Mouse (Mus musculus): ENCODE measurements at regions not wholly inside any gene's neighbourhood (a gene's known extent, or its start where the extent isn't known, plus 50 kb on each side); places are given as distances from the start of the nearest gene placed in this dataset.

- Histone ChIP-seq H3K4me1 (peaks cover 8% of the 10 kb centered on the region), H3K27me3 (ENCODE audit: low read depth, poor library complexity, severe bottlenecking) (no peaks in the 10 kb centered on the region), H3K27ac (replicated peaks) (no peak overlapping the region), H3K9me3 (replicated peaks) (no peaks in the 10 kb centered on the region), H3K36me3 (no peaks in the 10 kb centered on the region), H3K4me3 (no peak overlapping the region)
- DNase-seq (ENCODE audit: low spot score), result no peak
- 73% methylated on average over 3 of the region's 3 CpGs for WGBS
Measured at GRCm38 (mm10) chr5:64435491-64435890, 279.4 kb downstream of the Tbc1d1 start.

DNA sequence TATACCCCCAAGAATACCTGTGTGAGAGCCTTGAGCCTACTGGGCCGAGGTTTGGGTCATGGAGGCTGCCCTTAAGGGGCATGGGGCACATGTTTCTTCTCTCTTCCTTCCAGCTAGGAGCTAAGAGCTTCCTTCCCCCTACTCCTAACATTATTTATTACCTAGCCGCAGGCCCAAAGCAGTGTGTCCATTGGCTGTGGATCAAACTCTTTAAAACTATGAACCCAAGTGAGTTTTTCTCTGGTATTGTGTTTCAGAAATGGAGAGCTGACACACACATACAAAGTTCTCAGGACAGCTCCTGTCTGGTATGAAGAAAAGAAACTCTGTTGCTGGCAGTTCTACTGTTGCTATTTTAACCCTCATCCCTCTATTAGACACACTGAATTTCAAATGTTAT lies 279.9 kb downstream of the Tbc1d1 start:
- H3K36me3 ChIP-seq, result no peaks in the 10 kb centered on the region
- H3K4me3 ChIP-seq, result no peak overlapping the region
- no peak overlapping the region for H3K27ac ChIP-seq (replicated peaks)
- H3K4me1 ChIP-seq, result peaks cover 8% of the 10 kb centered on the region
- no peak for DNase-seq (ENCODE audit: low spot score)
- WGBS, result 88% methylated on average over 2 of the region's 2 CpGs
- H3K9me3 ChIP-seq (replicated peaks), result no peaks in the 10 kb centered on the region
- no peaks in the 10 kb centered on the region for H3K27me3 ChIP-seq (ENCODE audit: low read depth, poor library complexity, severe bottlenecking)

DNA sequence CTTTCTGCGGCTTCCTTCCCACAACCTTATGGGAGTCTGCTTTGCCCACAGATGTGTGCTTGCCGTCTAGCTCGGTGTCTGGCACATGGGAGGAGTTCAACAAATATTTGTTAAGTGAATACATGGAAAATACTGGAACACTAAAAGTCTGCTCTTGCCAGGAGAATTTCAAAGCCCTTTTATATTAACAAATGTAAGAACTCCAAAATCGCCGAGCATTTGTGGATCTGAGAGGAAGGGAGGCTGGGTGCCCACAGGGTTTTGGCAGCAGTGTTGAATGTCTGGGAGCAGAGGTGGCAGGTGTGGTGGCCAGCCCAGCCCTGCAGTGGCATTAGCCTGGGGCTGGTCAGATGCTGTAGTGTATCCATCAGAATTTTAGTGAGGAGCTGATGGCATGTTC lies 281.6 kb downstream of the Tbc1d1 start:
- 85% methylated on average over 5 of the region's 5 CpGs for WGBS
- Histone ChIP-seq H3K4me3 (no peak overlapping the region), H3K36me3 (no peaks in the 10 kb centered on the region), H3K27me3 (ENCODE audit: low read depth, poor library complexity, severe bottlenecking) (no peaks in the 10 kb centered on the region), H3K27ac (replicated peaks) (0 out of 2 replicates have a peak overlapping the region, but pooled peaks have one; percentile 28), H3K4me1 (peaks cover 8% of the 10 kb centered on the region), H3K9me3 (replicated peaks) (no peaks in the 10 kb centered on the region)
- no peak for DNase-seq (ENCODE audit: low spot score)

DNA sequence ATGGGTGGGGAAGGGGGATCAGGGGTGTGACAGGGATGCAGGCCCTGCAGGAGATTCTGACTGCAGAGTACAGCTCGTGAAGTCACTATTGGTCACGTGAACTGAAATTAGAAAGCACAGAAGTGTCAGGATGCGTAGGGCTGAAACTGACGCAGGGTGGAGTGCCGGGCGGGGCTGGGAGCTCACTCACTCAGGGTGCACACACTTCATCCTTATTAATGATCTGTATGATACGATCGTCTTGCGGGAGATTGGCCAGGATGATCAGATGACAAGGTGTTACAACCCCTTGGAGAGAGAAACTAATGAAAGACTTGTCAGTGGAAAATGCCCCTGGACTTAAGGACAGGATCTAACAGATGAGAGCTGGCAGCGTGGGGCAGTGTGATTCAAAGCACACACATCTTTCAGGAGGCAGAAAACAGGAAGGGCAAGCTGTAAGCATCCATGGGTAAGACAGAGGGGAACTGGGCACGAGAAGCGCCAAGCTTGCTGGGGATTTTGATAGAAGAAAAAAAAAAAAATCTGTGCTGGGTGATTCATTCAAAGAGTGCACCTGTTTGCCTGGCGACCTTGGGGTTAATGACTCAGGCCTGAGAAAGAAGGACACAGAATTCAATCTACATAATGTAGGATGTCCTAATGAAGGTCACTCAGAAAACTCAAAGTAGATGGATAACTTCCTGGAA lies 282.5 kb downstream of the Tbc1d1 start:
- Histone ChIP-seq H3K27ac (replicated peaks) (peak overlapping the region; percentile 28; the same call in 1 of the 2 replicates), H3K36me3 (no peaks in the 10 kb centered on the region), H3K9me3 (replicated peaks) (no peaks in the 10 kb centered on the region), H3K4me3 (no peak overlapping the region), H3K27me3 (ENCODE audit: low read depth, poor library complexity, severe bottlenecking) (no peaks in the 10 kb centered on the region), H3K4me1 (peaks cover 8% of the 10 kb centered on the region)
- WGBS, result 86% methylated on average over 13 of the region's 13 CpGs
- DNase-seq (ENCODE audit: low spot score), result no peak

DNA sequence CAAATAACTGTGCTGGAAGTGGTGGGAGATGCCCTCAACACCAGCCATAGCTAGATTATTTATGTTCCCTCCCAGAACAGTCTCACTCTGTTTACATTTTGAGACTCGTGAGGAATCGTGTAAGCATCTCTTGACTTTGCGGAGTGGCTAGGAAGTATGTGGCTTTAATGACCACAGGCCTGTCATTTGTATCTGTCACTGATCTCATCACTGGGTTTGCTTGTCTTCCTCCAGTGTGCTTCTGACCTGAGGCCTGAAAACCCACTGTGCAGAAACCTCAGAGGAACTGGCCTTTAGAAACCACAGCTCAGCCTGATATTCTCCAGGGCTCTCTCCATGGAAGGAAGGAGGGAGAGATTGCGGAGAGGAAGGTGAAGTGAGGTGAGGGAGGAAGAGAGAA lies 291.7 kb downstream of the Tbc1d1 start:
- Histone ChIP-seq H3K4me3 (no peak overlapping the region), H3K27me3 (ENCODE audit: low read depth, poor library complexity, severe bottlenecking) (no peaks in the 10 kb centered on the region), H3K4me1 (no peaks in the 10 kb centered on the region), H3K36me3 (no peaks in the 10 kb centered on the region), H3K27ac (replicated peaks) (no peak overlapping the region), H3K9me3 (replicated peaks) (no peaks in the 10 kb centered on the region)
- DNase-seq (ENCODE audit: low spot score), result no peak
- 79% methylated on average over 4 of the region's 4 CpGs for WGBS

DNA sequence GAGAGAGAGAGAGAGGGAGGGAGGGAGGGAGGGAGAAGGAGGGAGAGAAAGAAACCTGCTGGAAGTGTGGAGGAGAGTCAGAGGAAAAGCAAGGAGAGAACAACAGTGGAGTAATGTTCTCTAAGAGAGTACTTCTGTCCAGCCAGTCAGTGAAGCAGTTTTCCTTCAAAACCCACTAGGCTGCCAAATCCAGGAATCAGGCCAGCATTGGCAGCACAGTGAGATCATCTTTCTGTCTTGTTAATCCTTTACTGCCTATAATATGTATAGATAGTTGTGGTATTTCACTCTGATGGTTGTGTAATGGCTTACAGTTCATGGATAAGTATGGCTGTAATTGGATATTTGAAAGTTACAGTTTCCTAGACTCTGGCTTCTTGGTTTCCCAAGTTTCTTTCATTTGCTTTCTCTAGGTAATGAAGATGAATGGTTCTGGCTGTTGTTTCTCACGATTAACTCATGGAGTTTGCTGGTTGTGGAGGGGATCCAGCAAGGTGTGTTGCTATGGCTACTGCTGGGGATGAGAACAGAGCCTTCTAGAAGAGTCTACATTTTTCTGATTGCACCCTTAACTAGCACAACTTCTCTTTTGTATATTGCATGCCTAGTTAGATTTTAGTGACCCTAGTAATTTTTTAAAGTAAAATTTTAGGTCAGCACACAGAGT lies 296.7 kb downstream of the Tbc1d1 start:
- no peak overlapping the region for H3K27ac ChIP-seq (replicated peaks)
- H3K9me3 ChIP-seq (replicated peaks), result no peaks in the 10 kb centered on the region
- no peak overlapping the region for H3K4me3 ChIP-seq
- DNase-seq (ENCODE audit: low spot score), result no peak
- H3K4me1 ChIP-seq, result peaks cover 7% of the 10 kb centered on the region
- no peaks in the 10 kb centered on the region for H3K27me3 ChIP-seq (ENCODE audit: low read depth, poor library complexity, severe bottlenecking)
- WGBS, result 43% methylated on average over 1 of the region's 1 CpGs
- H3K36me3 ChIP-seq, result no peaks in the 10 kb centered on the region

- H3K9me3 ChIP-seq (replicated peaks), result no peaks in the 10 kb centered on the region
- H3K27ac ChIP-seq (replicated peaks), result no peak overlapping the region
- H3K27me3 ChIP-seq (ENCODE audit: low read depth, poor library complexity, severe bottlenecking), result no peaks in the 10 kb centered on the region
- DNase-seq (ENCODE audit: low spot score), result no peak
- no peak overlapping the region for H3K4me3 ChIP-seq
- no peaks in the 10 kb centered on the region for H3K36me3 ChIP-seq
- H3K4me1 ChIP-seq, result peaks cover 14% of the 10 kb centered on the region
- WGBS, result 90% methylated on average over 5 of the region's 5 CpGs
Measured at GRCm38 (mm10) chr5:64459807-64460206, 303.7 kb downstream of the Tbc1d1 start.

DNA sequence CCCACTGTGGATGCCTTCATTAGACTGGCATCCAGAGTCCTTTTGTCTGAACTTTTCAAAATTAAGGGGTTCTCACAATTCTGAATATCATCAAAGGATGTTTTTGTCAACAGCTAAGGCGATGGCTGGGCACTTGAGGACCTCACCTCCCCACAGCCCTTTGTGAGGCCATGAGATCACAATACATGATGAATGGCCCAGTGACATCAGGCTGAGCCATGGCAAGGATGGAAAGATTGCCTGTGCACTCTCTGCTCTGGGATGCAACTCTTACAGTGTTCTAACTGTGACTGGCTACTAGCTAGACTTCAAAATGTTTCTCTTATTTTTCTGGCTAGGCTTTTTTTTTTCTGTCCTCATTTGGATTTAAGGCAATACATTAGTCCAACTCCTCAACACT lies 304.8 kb downstream of the Tbc1d1 start:
- WGBS, result 84% methylated on average over 1 of the region's 1 CpGs
- no peak overlapping the region for H3K4me3 ChIP-seq
- no peak for DNase-seq (ENCODE audit: low spot score)
- no peaks in the 10 kb centered on the region for H3K9me3 ChIP-seq (replicated peaks)
- H3K4me1 ChIP-seq, result peaks cover 14% of the 10 kb centered on the region
- H3K27me3 ChIP-seq (ENCODE audit: low read depth, poor library complexity, severe bottlenecking), result no peaks in the 10 kb centered on the region
- no peaks in the 10 kb centered on the region for H3K36me3 ChIP-seq
- H3K27ac ChIP-seq (replicated peaks), result no peak overlapping the region

GRCm38 (mm10) chr5:64461592-64461991 lies 305.5 kb downstream of the Tbc1d1 start:
- peaks cover 14% of the 10 kb centered on the region for H3K4me1 ChIP-seq
- no peaks in the 10 kb centered on the region for H3K9me3 ChIP-seq (replicated peaks)
- no peaks in the 10 kb centered on the region for H3K36me3 ChIP-seq
- H3K4me3 ChIP-seq, result no peak overlapping the region
- H3K27ac ChIP-seq (replicated peaks), result no peak overlapping the region
- no peak for DNase-seq (ENCODE audit: low spot score)
- whole genome bisulfite sequencing, result 92% methylated on average over 4 of the region's 4 CpGs
- no peaks in the 10 kb centered on the region for H3K27me3 ChIP-seq (ENCODE audit: low read depth, poor library complexity, severe bottlenecking)

DNA sequence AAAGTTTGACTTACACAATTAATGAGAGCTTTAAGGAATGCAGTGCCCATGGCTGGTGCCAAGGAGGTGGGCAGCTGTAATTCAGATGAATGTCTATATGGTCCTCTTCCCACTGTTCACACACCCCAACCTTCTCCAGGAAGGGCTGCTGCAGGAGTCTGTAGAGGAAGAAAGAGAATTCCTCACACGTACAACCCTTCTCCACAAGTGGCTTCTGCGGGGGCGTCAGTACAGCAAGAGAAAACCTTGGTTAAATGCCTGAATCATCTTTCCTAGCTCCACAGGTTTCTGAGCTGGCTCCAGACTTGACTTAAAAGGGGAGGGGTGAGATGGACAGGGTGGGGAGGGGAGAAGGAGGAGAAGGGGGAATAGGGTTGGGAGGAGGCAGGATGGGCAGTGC lies 306.3 kb downstream of the Tbc1d1 start:
- Histone ChIP-seq H3K9me3 (replicated peaks) (no peaks in the 10 kb centered on the region), H3K4me3 (no peak overlapping the region), H3K4me1 (peaks cover 14% of the 10 kb centered on the region), H3K27ac (replicated peaks) (no peak overlapping the region), H3K36me3 (no peaks in the 10 kb centered on the region), H3K27me3 (ENCODE audit: low read depth, poor library complexity, severe bottlenecking) (no peaks in the 10 kb centered on the region)
- no peak for DNase-seq (ENCODE audit: low spot score)
- 76% methylated on average over 3 of the region's 3 CpGs for whole genome bisulfite sequencing

DNA sequence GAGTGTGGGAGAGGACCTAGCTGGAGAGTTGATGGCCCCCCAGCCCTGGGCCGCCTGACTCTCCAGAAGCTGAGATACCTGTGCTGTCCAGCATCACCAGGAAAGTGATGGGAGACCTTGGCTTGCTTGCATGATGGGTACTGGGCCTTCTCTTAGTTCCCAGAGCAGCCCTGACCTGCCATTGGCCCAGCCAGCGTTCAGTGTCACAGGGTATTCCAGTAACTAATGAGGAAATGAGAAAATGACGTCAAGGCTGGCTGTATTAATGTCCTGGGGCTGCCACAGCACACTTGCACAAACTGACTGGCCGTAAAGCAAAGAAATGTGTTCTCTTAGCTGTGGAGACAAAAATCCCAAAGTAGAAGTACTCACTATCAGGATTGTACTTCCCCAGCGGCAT lies 307.5 kb downstream of the Tbc1d1 start:
- 87% methylated on average over 5 of the region's 5 CpGs for WGBS
- no peaks in the 10 kb centered on the region for H3K36me3 ChIP-seq
- no peak overlapping the region for H3K27ac ChIP-seq (replicated peaks)
- no peak overlapping the region for H3K4me3 ChIP-seq
- H3K27me3 ChIP-seq (ENCODE audit: low read depth, poor library complexity, severe bottlenecking), result no peaks in the 10 kb centered on the region
- DNase-seq (ENCODE audit: low spot score), result no peak
- H3K4me1 ChIP-seq, result peaks cover 14% of the 10 kb centered on the region
- H3K9me3 ChIP-seq (replicated peaks), result no peaks in the 10 kb centered on the region

DNA sequence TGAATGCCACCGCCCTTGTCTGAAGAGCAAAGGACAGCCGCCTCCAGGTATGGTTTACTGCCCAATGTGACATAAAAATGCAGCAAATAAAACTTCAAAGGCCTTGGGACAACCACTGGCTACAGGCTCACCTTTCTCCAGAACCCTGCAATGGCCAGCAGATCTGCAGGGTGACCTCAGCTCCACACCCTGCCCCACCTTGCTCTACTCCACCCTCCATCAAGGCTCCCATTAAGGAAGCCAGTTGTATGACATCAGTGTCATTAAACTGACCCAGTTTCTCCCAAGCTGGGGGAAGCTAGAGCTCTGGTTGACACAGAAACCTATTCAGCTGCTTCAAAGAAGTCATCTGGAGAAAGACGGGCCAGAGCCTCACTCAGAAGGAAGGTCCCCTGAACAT lies 310.2 kb downstream of the Tbc1d1 start:
- DNase-seq (ENCODE audit: low spot score), result no peak
- Histone ChIP-seq H3K27ac (replicated peaks) (no peak overlapping the region), H3K4me3 (no peak overlapping the region), H3K36me3 (no peaks in the 10 kb centered on the region), H3K9me3 (replicated peaks) (no peaks in the 10 kb centered on the region), H3K4me1 (peaks cover 10% of the 10 kb centered on the region), H3K27me3 (ENCODE audit: low read depth, poor library complexity, severe bottlenecking) (no peaks in the 10 kb centered on the region)
- WGBS, result 90% methylated on average over 3 of the region's 3 CpGs

GRCm38 (mm10) chr5:64467856-64468255 lies 311.8 kb downstream of the Tbc1d1 start:
- Histone ChIP-seq H3K4me1 (peaks cover 2% of the 10 kb centered on the region), H3K9me3 (replicated peaks) (no peaks in the 10 kb centered on the region), H3K27me3 (ENCODE audit: low read depth, poor library complexity, severe bottlenecking) (no peaks in the 10 kb centered on the region), H3K36me3 (no peaks in the 10 kb centered on the region), H3K27ac (replicated peaks) (no peak overlapping the region), H3K4me3 (no peak overlapping the region)
- DNase-seq (ENCODE audit: low spot score), result no peak
- WGBS, result 87% methylated on average over 3 of the region's 3 CpGs

Measured in midbrain, embryonic 10.5 days (tissue).